Mouse (Mus musculus) megakaryocyte, embryonic 14.5 days (primary cell): ENCODE measurements at regions not wholly inside any gene's neighbourhood (a gene's known extent, or its start where the extent isn't known, plus 50 kb on each side); places are given as distances from the start of the nearest gene placed in this dataset.

Experiments used
- H3K27me3 ChIP-seq: replicated peaks from 2 replicates; pipeline ENCODE3; 2012; ENCODE audit warnings: inconsistent platforms
- H3K36me3 ChIP-seq: replicated peaks from 2 replicates; pipeline ENCODE3; 2012; ENCODE audit warnings: low read length, inconsistent platforms, mixed read lengths
- H3K4me1 ChIP-seq: 2 replicates; pipeline ENCODE4 v1.6.1; 2012; ENCODE audit warnings: inconsistent platforms
- H3K4me3 ChIP-seq: replicated peaks from 2 replicates; pipeline ENCODE3; 2012; ENCODE audit warnings: moderate library complexity, mild to moderate bottlenecking, inconsistent platforms
- H3K9me3 ChIP-seq: 2 replicates; pipeline ENCODE4 v1.6.1; 2012; ENCODE audit warnings: inconsistent platforms
- FLI1 ChIP-seq: IDR thresholded peaks from 2 replicates; pipeline ENCODE4 v1.6.1; 2012; ENCODE audit warnings: low read length, inconsistent platforms, mixed read lengths
- GATA1 ChIP-seq: IDR thresholded peaks from 3 replicates; pipeline ENCODE4 v1.6.1; 2012; ENCODE audit warnings: mixed read lengths, low read length, inconsistent platforms, borderline replicate concordance

DNA sequence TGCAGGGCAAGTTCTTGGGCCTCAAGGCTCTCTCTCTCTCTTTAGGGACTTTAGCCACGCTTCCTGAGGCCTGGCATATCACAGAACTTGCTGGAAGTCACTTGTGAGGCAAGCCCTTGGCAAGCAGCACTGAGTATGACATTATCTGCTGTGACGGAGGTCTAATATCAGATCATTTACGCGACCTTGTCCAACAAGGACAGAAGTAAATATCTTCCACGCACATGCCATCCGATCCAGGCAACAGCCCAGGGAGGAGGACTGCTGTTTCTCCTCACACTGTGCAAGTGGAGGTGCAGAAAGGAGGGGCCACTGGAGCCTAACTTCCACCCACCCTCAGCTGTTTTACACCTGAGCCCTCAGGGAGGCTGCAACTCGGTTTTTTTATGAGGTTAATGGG, 156.8 kb upstream of the Jun start:
- Histone ChIP-seq H3K4me1 (peaks cover 88% of the 10 kb centered on the region), H3K9me3 (0 out of 2 replicates have a peak, but pooled peaks cover 3% of the 10 kb centered on the region), H3K36me3 (peaks cover 2% of the 10 kb centered on the region), H3K4me3 (peak overlapping the region; percentile 38), H3K27me3 (no peaks in the 10 kb centered on the region)
- TF ChIP-seq GATA1 (no peak), FLI1 (no peak)

DNA sequence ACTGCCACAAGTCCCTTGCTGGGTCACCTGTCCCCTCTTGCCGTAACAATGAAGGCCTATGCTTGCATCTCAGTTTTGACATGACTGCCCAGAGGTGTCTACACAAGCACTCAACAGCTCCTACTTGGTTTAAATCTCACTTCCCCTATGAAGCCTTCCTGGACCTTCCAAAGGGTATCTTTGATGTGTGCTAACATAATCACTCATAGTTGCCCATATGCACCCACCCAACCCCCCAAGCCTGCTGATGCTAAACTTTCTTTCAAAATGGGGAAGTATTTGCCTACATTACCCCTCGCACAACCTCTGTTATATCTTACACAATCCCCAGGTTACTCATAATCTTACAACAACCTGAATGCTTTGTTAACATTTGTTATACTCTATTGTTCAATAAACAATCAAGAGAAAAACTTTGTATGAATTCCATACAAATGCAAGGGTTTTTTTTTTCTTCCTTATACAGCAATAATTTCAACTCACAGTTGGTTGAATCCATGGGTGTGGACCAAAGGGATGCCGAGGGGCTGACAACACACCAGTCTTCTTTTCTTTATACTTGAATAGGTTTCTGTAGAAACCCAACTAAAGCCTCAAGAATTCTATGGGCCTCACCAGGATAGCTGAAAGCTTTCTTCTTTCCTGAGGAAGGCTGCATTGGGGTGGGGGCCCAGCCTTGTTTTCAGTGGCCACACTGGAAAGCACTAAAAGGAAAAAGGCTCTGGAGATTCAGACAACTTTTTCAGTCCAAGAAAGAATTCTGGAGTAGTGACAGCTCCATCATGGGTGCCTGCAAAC, 157.5 kb upstream of the Jun start:
- Histone ChIP-seq H3K9me3 (0 out of 2 replicates have a peak, but pooled peaks cover 3% of the 10 kb centered on the region), H3K27me3 (no peaks in the 10 kb centered on the region), H3K4me3 (no peak overlapping the region), H3K4me1 (peaks cover 88% of the 10 kb centered on the region), H3K36me3 (no peaks in the 10 kb centered on the region)
- TF ChIP-seq FLI1 (no peak), GATA1 (no peak)

DNA sequence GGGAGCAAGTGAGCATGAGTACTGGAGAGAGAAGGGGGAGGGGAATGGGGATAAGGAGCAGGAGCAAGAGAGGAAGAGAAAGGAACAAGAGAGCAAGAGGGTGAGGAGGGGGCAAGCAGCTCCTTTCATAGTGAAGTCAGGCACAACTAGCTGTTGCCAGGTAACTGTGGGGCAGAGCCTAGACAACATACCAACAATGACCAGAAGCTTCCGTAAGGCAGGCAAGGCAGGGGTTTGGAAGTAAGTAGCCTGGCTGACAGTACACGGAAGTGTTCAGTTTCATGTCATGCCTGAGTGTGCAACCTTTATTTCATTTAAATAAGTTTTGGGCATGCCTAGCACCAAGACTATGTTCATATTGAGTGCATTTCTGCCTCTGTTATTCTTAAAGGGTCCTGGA, 160.5 kb upstream of the Jun start:
- TF ChIP-seq FLI1 (no peak), GATA1 (no peak)
- H3K36me3 ChIP-seq: no peaks in the 10 kb centered on the region
- H3K27me3 ChIP-seq: no peaks in the 10 kb centered on the region
- H3K9me3 ChIP-seq: no peaks in the 10 kb centered on the region
- H3K4me1 ChIP-seq: peaks cover 84% of the 10 kb centered on the region
- H3K4me3 ChIP-seq: no peak overlapping the region

DNA sequence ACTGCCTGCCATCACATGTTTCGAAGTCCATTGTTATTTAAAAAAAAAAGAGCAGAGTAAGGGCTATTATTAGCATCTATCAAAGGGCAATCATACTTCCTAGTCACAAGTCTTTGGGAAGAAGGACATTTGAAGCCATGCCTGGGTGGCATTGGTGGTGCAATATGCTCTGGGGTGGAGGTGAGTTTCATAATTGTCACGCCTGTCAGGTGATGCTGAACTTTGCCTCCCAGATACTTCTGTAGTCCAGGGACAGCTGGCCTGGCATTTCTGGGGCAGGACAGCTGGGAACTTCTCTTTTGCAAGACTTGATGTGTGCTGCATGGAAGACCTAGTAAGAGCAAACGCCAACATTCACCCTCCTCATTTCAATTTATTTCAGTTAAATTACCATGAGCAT, 161.0 kb upstream of the Jun start:
- Histone ChIP-seq H3K4me3 (no peak overlapping the region), H3K27me3 (no peaks in the 10 kb centered on the region), H3K4me1 (peaks cover 84% of the 10 kb centered on the region), H3K9me3 (no peaks in the 10 kb centered on the region), H3K36me3 (no peaks in the 10 kb centered on the region)
- TF ChIP-seq FLI1 (no peak), GATA1 (no peak)

DNA sequence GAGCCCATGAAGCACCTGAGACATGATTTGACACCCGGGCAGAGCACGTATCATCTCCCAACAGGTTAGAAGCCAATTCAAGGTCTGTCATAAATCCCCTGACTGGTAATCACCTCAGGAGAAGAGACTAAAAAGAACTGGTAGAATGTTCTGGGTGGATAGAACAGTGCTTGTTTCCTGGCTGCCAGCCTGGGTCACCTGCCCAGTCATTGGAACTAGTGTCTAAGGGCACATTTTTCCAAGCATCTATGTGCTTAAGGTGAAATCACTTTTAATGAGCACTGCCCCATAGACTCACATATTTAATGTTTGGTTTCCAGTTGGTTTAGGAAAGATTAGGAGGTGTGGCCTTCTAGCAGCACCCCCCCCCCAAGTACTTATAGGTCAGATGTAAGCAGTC, 162.0 kb upstream of the Jun start:
- Histone ChIP-seq H3K27me3 (no peaks in the 10 kb centered on the region), H3K36me3 (no peaks in the 10 kb centered on the region), H3K4me1 (peaks cover 75% of the 10 kb centered on the region), H3K9me3 (no peaks in the 10 kb centered on the region), H3K4me3 (no peak overlapping the region)
- TF ChIP-seq FLI1 (no peak), GATA1 (no peak)

DNA sequence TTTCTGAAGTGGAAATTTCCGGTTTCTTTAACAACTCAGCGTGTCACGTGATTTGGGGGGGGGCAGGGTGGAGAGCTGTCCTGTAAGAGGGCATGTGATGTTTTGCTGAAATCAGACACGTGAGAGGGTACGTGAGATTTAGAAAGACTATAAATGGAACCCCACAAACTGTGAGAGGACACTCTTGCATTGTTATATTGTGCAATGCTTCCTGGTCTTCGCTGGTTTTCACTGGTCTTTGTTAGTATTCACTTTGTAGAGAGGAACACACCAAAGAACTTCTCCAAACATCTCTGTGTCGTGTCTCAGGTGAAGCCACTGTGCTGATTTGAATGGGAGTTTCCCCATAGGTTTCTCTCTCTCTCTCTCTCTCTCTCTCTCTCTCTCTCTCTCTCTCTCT, 163.2 kb upstream of the Jun start:
- Histone ChIP-seq H3K27me3 (no peaks in the 10 kb centered on the region), H3K36me3 (no peaks in the 10 kb centered on the region), H3K4me3 (no peak overlapping the region), H3K9me3 (no peaks in the 10 kb centered on the region), H3K4me1 (peaks cover 66% of the 10 kb centered on the region)
- no peak for TF ChIP-seq FLI1
- TF ChIP-seq GATA1: no peak

DNA sequence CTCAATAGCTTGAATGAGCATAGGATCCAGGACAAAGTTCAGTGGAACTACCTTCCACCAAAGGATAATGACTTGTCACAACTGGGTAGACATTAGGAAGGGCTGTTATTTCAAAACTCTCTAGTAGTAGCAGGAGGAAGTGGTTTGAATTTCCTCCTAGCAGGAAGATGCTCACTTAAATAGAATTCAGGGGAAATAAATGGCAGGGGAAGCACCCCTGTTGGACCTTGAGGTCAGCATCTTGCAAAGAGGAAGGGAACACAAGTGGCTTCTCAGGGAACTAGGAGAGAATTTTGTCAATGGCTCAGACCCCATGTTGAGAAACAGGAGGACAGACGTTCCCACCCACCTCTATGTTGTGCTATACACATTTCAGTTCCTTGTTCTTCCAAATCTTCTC, 178.4 kb upstream of the Jun start:
- Histone ChIP-seq H3K36me3 (no peaks in the 10 kb centered on the region), H3K4me1 (peaks cover 58% of the 10 kb centered on the region), H3K9me3 (no peaks in the 10 kb centered on the region), H3K4me3 (no peak overlapping the region), H3K27me3 (no peaks in the 10 kb centered on the region)
- TF ChIP-seq GATA1 (no peak), FLI1 (no peak)

DNA sequence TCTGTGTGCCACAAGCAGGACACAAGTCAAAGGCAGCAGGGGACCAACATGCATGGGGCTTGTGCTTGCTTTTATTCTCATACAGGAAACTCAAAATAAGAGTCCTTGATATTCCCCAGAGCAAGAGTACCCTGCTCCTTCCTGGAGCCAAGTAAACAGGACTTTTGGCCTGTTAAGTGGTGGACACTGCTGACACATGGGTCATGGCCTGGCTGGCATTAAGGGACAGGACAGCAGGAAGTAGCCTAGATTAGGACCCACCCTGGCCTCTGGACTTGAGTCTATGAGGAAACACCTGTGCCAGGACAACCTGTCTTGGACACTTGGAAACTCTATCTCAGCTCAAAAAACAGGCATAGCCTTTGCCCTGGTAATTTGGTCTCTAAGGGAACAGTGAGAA, 181.0 kb upstream of the Jun start:
- H3K4me3 ChIP-seq: no peak overlapping the region
- H3K27me3 ChIP-seq: no peaks in the 10 kb centered on the region
- H3K9me3 ChIP-seq: no peaks in the 10 kb centered on the region
- peaks cover 58% of the 10 kb centered on the region for H3K4me1 ChIP-seq
- no peak for TF ChIP-seq FLI1
- TF ChIP-seq GATA1: no peak
- H3K36me3 ChIP-seq: no peaks in the 10 kb centered on the region

DNA sequence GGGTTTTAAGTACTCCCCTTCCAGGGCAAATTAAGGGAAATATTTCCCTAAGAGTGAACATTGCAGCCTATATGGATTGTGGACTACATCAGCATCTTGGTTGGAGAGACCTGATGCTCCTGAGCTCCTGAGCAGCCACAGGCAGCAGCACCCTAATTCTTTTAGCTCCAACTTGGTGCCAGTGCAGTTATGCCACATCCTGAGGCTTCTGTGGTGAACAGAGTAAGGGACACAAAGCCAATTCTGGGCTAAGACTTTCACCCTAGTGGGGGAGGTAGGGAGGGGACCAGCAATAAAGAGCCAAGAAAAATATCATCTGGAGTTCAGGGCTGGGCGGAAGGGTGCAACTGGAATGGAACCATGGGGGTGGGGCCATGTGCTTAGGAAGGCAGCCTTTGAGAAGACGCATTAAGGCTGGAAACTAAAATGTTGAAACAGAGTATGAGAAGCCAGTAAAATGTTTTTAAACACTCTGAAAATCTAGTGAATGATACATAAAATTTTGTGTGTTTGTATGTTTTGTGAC, 182.1 kb upstream of the Jun start:
- no peak overlapping the region for H3K4me3 ChIP-seq
- TF ChIP-seq FLI1: no peak
- no peak for TF ChIP-seq GATA1

DNA sequence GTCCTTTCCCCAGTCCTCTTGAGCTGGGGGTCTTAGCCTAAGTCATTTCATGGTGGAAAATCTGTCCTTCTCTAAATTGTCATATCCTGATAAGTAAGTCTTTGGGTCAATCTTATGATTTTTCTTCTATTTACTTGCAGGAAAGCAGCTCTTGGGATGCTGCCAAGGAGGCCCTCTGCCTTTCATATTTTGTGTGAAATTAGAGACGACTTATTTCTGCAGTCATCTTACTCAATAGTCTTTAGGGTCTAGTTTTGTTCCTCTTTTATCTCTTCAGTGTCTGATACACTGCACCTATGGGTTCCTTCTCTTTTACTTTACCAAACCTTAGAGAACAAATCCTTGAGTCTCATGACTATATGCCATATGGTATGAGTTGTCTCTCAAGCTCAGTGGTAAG, 196.0 kb upstream of the Jun start:
- Histone ChIP-seq H3K27me3 (no peaks in the 10 kb centered on the region), H3K36me3 (no peaks in the 10 kb centered on the region), H3K4me3 (no peak overlapping the region), H3K4me1 (peaks cover 19% of the 10 kb centered on the region), H3K9me3 (no peaks in the 10 kb centered on the region)
- TF ChIP-seq GATA1 (no peak), FLI1 (no peak)

More for the DNA sequence above, 182.1 kb upstream of the Jun start:
- H3K36me3 ChIP-seq: no peaks in the 10 kb centered on the region
- peaks cover 58% of the 10 kb centered on the region for H3K4me1 ChIP-seq
- H3K27me3 ChIP-seq: no peaks in the 10 kb centered on the region
- no peaks in the 10 kb centered on the region for H3K9me3 ChIP-seq
